In the genomic region with DNA sequence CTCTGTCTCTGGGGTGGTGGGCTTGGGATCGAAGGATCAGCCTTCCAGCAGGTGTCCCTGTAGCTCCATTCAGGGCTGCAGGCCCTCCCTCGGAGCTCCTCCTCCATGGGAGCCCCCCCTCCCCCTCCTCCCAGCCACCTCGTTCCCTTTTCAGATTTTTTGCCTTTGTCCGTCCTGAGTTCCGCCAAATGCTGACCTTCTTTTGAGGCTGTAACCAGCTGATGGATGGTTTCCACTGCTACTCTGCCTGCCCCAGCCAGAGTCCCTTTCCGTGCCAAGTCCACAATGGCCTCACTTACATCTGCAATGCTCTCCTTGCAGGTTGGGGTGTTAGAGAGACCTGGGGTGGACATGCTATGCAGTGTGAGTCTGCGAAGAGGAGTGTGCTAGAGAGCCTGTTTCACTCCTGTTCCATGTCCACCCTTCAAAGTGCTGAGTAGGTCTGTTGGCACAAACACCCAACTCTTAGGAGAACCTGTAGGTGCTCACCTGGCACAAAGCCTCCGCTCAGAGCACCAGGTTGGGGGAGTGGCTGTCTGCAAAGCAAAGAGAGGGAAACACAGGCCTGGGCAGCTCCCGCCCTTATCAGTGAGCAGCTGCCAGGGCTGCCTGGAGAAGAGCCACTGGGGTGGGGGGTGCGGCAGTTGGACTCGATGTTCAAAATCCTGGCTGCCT, we compare ENCODE assay signal across 9 mouse cellular contexts. TPM values are rescaled to one million over a fixed set of nuclear protein-coding genes. Genes with fewer than 3 reads are reported as not detected.
A peak's percentile ranks its signal among the peaks of the same experiment; 100 is the strongest.
DNase-seq lines count a peak whose midpoint lies in the region; ATAC-seq lines count a peak whose summit lies in the region.
"Had no signal": no experiment of that assay in that cellular context is flagged by ENCODE, and none has a peak within 500 bp of the region (broad histone marks: within the 10 kb centered on the region; RNA-seq: fewer than 3 reads in every experiment).

No protein-coding gene starts in this region.

- no peaks in the 10 kb centered on the region for H3K9me3 ChIP-seq in forebrain, embryonic 15.5 days
- H3K9me3 ChIP-seq in forebrain, embryonic 10.5 days: no peaks in the 10 kb centered on the region

- H3K27ac ChIP-seq in forebrain, embryonic 15.5 days (replicated peaks): peak overlapping the region; percentile 66
- H3K27ac ChIP-seq in forebrain, embryonic 10.5 days: no peak overlapping the region

- no peak overlapping the region for H3K9ac ChIP-seq in forebrain, embryonic 15.5 days (replicated peaks)

- no peak for DNase-seq in forebrain, embryonic 10.5 days (ENCODE audit: extremely low spot score, low spot score)
- peak; percentile 64 for DNase-seq in right cerebral cortex, postnatal 10 days (ENCODE audit: low spot score in 2 of 2)
- no peak for DNase-seq in right cerebral cortex, adult 2 months (ENCODE audit: low spot score in 2 of 2)
- peak; percentile 83 for DNase-seq in kidney, adult 18-20 months
- no peak for DNase-seq in frontal cortex, postnatal 14 days (ENCODE audit: low spot score in 2 of 2)

- no peaks in the 10 kb centered on the region for H3K27me3 ChIP-seq in forebrain, embryonic 15.5 days
- peaks cover 30% of the 10 kb centered on the region for H3K27me3 ChIP-seq in forebrain, embryonic 10.5 days (ENCODE audit: poor library complexity, severe bottlenecking)

- no peak overlapping the region for H3K4me2 ChIP-seq in forebrain, embryonic 15.5 days (replicated peaks)

- no peak overlapping the region for H3K4me3 ChIP-seq in forebrain, embryonic 15.5 days
- H3K4me3 ChIP-seq in forebrain, embryonic 10.5 days: no peak overlapping the region
- H3K4me3 ChIP-seq: erythroblast, embryonic 14.5 days had no signal

- 22% methylated on average over 11 of the region's 11 CpGs for WGBS in forebrain, embryonic 15.5 days
- WGBS in forebrain, embryonic 10.5 days: 37% methylated on average over 11 of the region's 11 CpGs

- peaks cover 15% of the 10 kb centered on the region for H3K4me1 ChIP-seq in forebrain, embryonic 15.5 days
- peaks cover 10% of the 10 kb centered on the region for H3K4me1 ChIP-seq in forebrain, embryonic 10.5 days

- H3K36me3 ChIP-seq in forebrain, embryonic 15.5 days: no peaks in the 10 kb centered on the region
- H3K36me3 ChIP-seq in forebrain, embryonic 10.5 days (replicated peaks): no peaks in the 10 kb centered on the region

- ATAC-seq in forebrain, embryonic 15.5 days (replicated peaks): 0 out of 2 replicates have a peak, but pooled peaks have one; percentile 46
- peak; percentile 80 for ATAC-seq in megakaryocyte progenitor cell, adult 5-6 weeks (replicated peaks; ENCODE audit: poor library complexity)
- no peak for ATAC-seq in CD4-positive, CD25-positive, alpha-beta regulatory T cell, adult 4 months

RNA-seq across cellular contexts. Expression of gene Neurl1b, which starts 9.5 kb away (rescaled TPM):
- 2.7 and 2.9 TPM in 2 replicates for polyA plus RNA-seq in forebrain, embryonic 15.5 days (2015; fragmentation: Nextera tagmentation; extraction: Ambion mirVana)
- polyA plus RNA-seq in forebrain, embryonic 10.5 days (2016; fragmentation: Nextera tagmentation; extraction: Ambion mirVana): 0.09 and 0.10 TPM in 2 replicates
- total RNA-seq in megakaryocyte progenitor cell, adult 5-6 weeks (2015): 1.6 and 2.2 TPM in 2 replicates
- 1.9 and 2.2 TPM in 2 replicates for total RNA-seq in megakaryocyte progenitor cell, adult 5-6 weeks (2017)
- under 1 TPM; 0.13 to 0.22 TPM for polyA plus RNA-seq in CD4-positive, CD25-positive, alpha-beta regulatory T cell, adult 4 months (2017; shearing (Covaris generic))
- polyA plus RNA-seq: erythroblast, embryonic 14.5 days had no signal

Comparison
In these comparisons a context has a peak if more than half of its experiments do, and no peak if none do; other contexts are left out.
1. DNase-seq: peak in right cerebral cortex, postnatal 10 days (2 of 2) and kidney, adult 18-20 months (single experiment); none in forebrain, embryonic 10.5 days (single experiment), right cerebral cortex, adult 2 months (0 of 2) and frontal cortex, postnatal 14 days (0 of 2).